Mouse (Mus musculus) CH12.LX (cell line): ENCODE data around the gene Crybb1.

Source experiments
- E2F4 ChIP-seq: IDR thresholded peaks from 2 replicates; pipeline ENCODE4 v1.6.1; 2011; ENCODE audit warnings: low read depth, low read length, improper control_type of control experiment; ENCODE audit not compliant: insufficient replicate concordance
- EP300 ChIP-seq: IDR thresholded peaks from 2 replicates; pipeline ENCODE4 v1.6.1; 2011; ENCODE audit warnings: low read length, improper control_type of control experiment
- MXI1 ChIP-seq: IDR thresholded peaks from 2 replicates; pipeline ENCODE4 v1.6.1; 2011; ENCODE audit warnings: mild to moderate bottlenecking, low read depth, low read length, improper control_type of control experiment
- POLR2A ChIP-seq: IDR thresholded peaks from 2 replicates; pipeline ENCODE4 v1.6.1; 2011; ENCODE audit warnings: low read depth, mild to moderate bottlenecking, improper control_type of control experiment, low read length
- ZMIZ1 ChIP-seq: IDR thresholded peaks from 2 replicates; pipeline ENCODE4 v1.6.1; 2012; ENCODE audit warnings: low read depth, mild to moderate bottlenecking, inconsistent platforms, low read length, improper control_type of control experiment

DNA sequence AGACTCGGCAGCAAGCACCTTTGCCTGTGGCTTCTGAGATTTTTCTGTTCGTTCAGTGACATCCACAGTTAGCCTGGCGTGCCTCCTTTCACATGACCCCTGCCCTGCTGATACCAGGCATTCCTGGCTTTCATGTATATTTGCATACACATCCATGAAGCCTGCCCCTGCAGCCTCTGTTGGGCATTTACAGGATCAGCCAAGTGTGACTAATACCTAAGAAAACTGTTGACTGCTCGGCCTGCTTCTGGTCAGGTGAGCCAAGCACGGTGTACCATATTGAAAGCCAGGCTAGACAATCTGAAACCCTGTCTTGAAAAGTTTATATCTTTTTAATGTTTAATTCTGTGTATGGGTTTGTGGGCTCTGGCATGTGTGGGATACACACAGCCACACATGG lies 60.9 kb downstream of the Crybb1 start:
- TF ChIP-seq MXI1 (no peak), ZMIZ1 (no peak), POLR2A (no peak), EP300 (no peak), E2F4 (no peak)
